Mouse (Mus musculus) liver, embryonic 13.5 days (tissue): ENCODE measurements around the gene Rapgefl1. TPM values are rescaled to one million over a fixed set of nuclear protein-coding genes. Genes with fewer than 3 reads are reported as not detected.

ENCODE experiments used
- ATAC-seq: fragments of 200-750 bp; cut with Nextera tagmentation; 2 replicates; pipeline ENCODE4 v1.8.0; 2017; ENCODE audit warnings: low read depth, mild to moderate bottlenecking, moderate number of reproducible peaks, moderate library complexity
- DNase-seq: peaks from one replicate; pipeline ENCODE4 v3.0.0; 2022
- H3K27ac ChIP-seq: fragments of 300-500 bp; sonication (generic); 2 replicates; pipeline ENCODE4 v1.5.1; 2015; ENCODE audit warnings: moderate library complexity, mild to moderate bottlenecking, inconsistent platforms
- H3K27me3 ChIP-seq: fragments of 300-500 bp; sonication (generic); 2 replicates; pipeline ENCODE4 v1.6.1; 2015; ENCODE audit warnings: mild to moderate bottlenecking, inconsistent platforms
- H3K36me3 ChIP-seq: fragments of 300-500 bp; sonication (generic); 2 replicates; pipeline ENCODE4 v1.6.1; 2015; ENCODE audit warnings: mild to moderate bottlenecking, inconsistent platforms
- H3K4me1 ChIP-seq: fragments of 300-500 bp; sonication (generic); replicated peaks from 2 replicates; pipeline ENCODE4 v1.6.1; 2015; ENCODE audit warnings: inconsistent platforms
- H3K4me2 ChIP-seq: fragments of 300-500 bp; sonication (generic); 2 replicates; pipeline ENCODE4 v1.6.1; 2015; ENCODE audit warnings: inconsistent platforms, mild to moderate bottlenecking, moderate library complexity
- H3K4me3 ChIP-seq: fragments of 300-500 bp; sonication (generic); replicated peaks from 2 replicates; pipeline ENCODE4 v1.5.1; 2015; ENCODE audit warnings: mild to moderate bottlenecking, inconsistent platforms
- H3K9ac ChIP-seq: fragments of 300-500 bp; sonication (generic); 2 replicates; pipeline ENCODE4 v1.6.1; 2015; ENCODE audit warnings: mild to moderate bottlenecking, inconsistent platforms
- H3K9me3 ChIP-seq: fragments of 300-500 bp; sonication (generic); replicated peaks from 2 replicates; pipeline ENCODE4 v1.6.1; 2016; ENCODE audit warnings: inconsistent platforms
- WGBS: fragments of 180-500 bp; shearing (Covaris S2); methylation state at CpG from one replicate; pipeline ENCODE4 v1.1.7; 2015; ENCODE audit not compliant: insufficient replicate concordance; 5-methylcytosine and 5-hydroxymethylcytosine counted together
- polyA plus RNA-seq: library from polyadenylated mRNA; unstranded; fragments of >200 nt; fragmentation: Nextera tagmentation; extraction: Ambion mirVana; gene quantifications from 2 replicates; pipeline ENCODE4 v1.2.1, GENCODE M21; 2015

Rapgefl1 gene
- polyA plus RNA-seq, 1 experiment from 2014 or later, result 0.23 TPM

- DNase-seq (no peak), ATAC-seq (no peak)
- Histone ChIP-seq H3K36me3 (0 out of 2 replicates have a peak, but pooled peaks cover 2% of the 10 kb centered on the region), H3K4me2 (no peak overlapping the region), H3K27ac (no peak overlapping the region), H3K9ac (no peak overlapping the region), H3K9me3 (no peaks in the 10 kb centered on the region), H3K27me3 (peaks cover 49% of the 10 kb centered on the region), H3K4me1 (peaks cover 26% of the 10 kb centered on the region), H3K4me3 (no peak overlapping the region)
- 55% methylated on average over 10 of the region's 10 CpGs for WGBS
Measured at GRCm38 (mm10) chr11:98839897-98840296, 3.3 kb downstream of the Rapgefl1 start.

GRCm38 (mm10) chr11:98846016-98846415, 9.4 kb downstream of the Rapgefl1 start:
- Histone ChIP-seq H3K4me2 (no peak overlapping the region), H3K9me3 (no peaks in the 10 kb centered on the region), H3K36me3 (no peaks in the 10 kb centered on the region), H3K4me1 (peaks cover 7% of the 10 kb centered on the region; the same call in 1 of the 2 replicates), H3K9ac (no peak overlapping the region), H3K27ac (no peak overlapping the region), H3K4me3 (no peak overlapping the region), H3K27me3 (peaks cover 38% of the 10 kb centered on the region)
- 62% methylated on average over 13 of the region's 13 CpGs for WGBS
- DNase-seq (no peak), ATAC-seq (no peak)

GRCm38 (mm10) chr11:98846865-98847604, 10.4 kb downstream of the Rapgefl1 start:
- DNase-seq, result no peak
- Histone ChIP-seq H3K9me3 (no peaks in the 10 kb centered on the region), H3K4me3 (no peak overlapping the region), H3K27ac (no peak overlapping the region), H3K36me3 (no peaks in the 10 kb centered on the region), H3K4me1 (peaks cover 7% of the 10 kb centered on the region; the same call in 1 of the 2 replicates), H3K27me3 (peaks cover 42% of the 10 kb centered on the region), H3K9ac (no peak overlapping the region), H3K4me2 (no peak overlapping the region)
- 53% methylated on average over 19 of the region's 19 CpGs for WGBS
- ATAC-seq, result no peak

- Histone ChIP-seq H3K4me1 (peaks cover 20% of the 10 kb centered on the region; the same call in 1 of the 2 replicates), H3K36me3 (no peaks in the 10 kb centered on the region), H3K4me2 (peak overlapping the region; percentile 38), H3K27me3 (peaks cover 37% of the 10 kb centered on the region), H3K4me3 (no peak overlapping the region), H3K27ac (no peak overlapping the region), H3K9ac (no peak overlapping the region), H3K9me3 (no peaks in the 10 kb centered on the region)
- 27% methylated on average over 19 of the region's 19 CpGs for WGBS
- DNase-seq (no peak), ATAC-seq (no peak)
Measured at GRCm38 (mm10) chr11:98849196-98849894, 12.8 kb downstream of the Rapgefl1 start.

- ATAC-seq, result no peak
- H3K9me3 ChIP-seq, result no peaks in the 10 kb centered on the region
- DNase-seq, result no peak
- peaks cover 35% of the 10 kb centered on the region for H3K27me3 ChIP-seq
- WGBS, result 69% methylated on average over 26 of the region's 26 CpGs
- peaks cover 20% of the 10 kb centered on the region; the same call in 1 of the 2 replicates for H3K4me1 ChIP-seq
- H3K4me2 ChIP-seq, result no peak overlapping the region
- H3K9ac ChIP-seq, result no peak overlapping the region
- no peaks in the 10 kb centered on the region for H3K36me3 ChIP-seq
- H3K27ac ChIP-seq, result no peak overlapping the region
- H3K4me3 ChIP-seq, result no peak overlapping the region
Measured at GRCm38 (mm10) chr11:98850100-98851093, 13.8 kb downstream of the Rapgefl1 start.

- ATAC-seq, result no peak
- no peak overlapping the region for H3K4me2 ChIP-seq
- H3K9ac ChIP-seq, result no peak overlapping the region
- no peak overlapping the region for H3K4me3 ChIP-seq
- no peaks in the 10 kb centered on the region for H3K36me3 ChIP-seq
- no peak for DNase-seq
- H3K4me1 ChIP-seq, result peaks cover 22% of the 10 kb centered on the region
- H3K27ac ChIP-seq, result no peak overlapping the region
- 84% methylated on average over 8 of the region's 8 CpGs for WGBS
- no peaks in the 10 kb centered on the region for H3K9me3 ChIP-seq
- peaks cover 17% of the 10 kb centered on the region for H3K27me3 ChIP-seq
Measured at GRCm38 (mm10) chr11:98854116-98854515, 17.5 kb downstream of the Rapgefl1 start.

- H3K4me3 ChIP-seq, result no peak overlapping the region
- ATAC-seq, result no peak
- 74% methylated on average over 2 of the region's 2 CpGs for WGBS
Measured at GRCm38 (mm10) chr11:98854659-98855058, 18.1 kb downstream of the Rapgefl1 start.

GRCm38 (mm10) chr11:98858759-98859731, 22.5 kb downstream of the Rapgefl1 start:
- 30% methylated on average over 14 of the region's 14 CpGs for WGBS
- peak overlapping the region; percentile 36; the same call in 1 of the 2 replicates for H3K4me2 ChIP-seq
- peak overlapping the region; percentile 49; the same call in 1 of the 2 replicates for H3K9ac ChIP-seq
- H3K9me3 ChIP-seq, result no peaks in the 10 kb centered on the region
- DNase-seq (peak; percentile 74), ATAC-seq (peak; percentile 58)
- H3K4me3 ChIP-seq, result 0 out of 2 replicates have a peak overlapping the region, but pooled peaks have one; percentile 11
- 0 out of 2 replicates have a peak overlapping the region, but pooled peaks have one; percentile 10 for H3K27ac ChIP-seq
- peaks cover 15% of the 10 kb centered on the region for H3K4me1 ChIP-seq
- H3K36me3 ChIP-seq, result no peaks in the 10 kb centered on the region
- no peaks in the 10 kb centered on the region for H3K27me3 ChIP-seq

More at GRCm38 (mm10) chr11:98854659-98855058, 18.1 kb downstream of the Rapgefl1 start:
- DNase-seq, result no peak
- Histone ChIP-seq H3K4me2 (no peak overlapping the region), H3K27ac (no peak overlapping the region), H3K9ac (no peak overlapping the region), H3K27me3 (peaks cover 15% of the 10 kb centered on the region), H3K4me1 (peaks cover 17% of the 10 kb centered on the region), H3K36me3 (no peaks in the 10 kb centered on the region), H3K9me3 (no peaks in the 10 kb centered on the region)

GRCm38 (mm10) chr11:98863028-98863750, 26.6 kb downstream of the Rapgefl1 start, which contains the start of gene Wipf2:
Gene Wipf2 (plus strand): TSS chr11:98863638.
- H3K36me3 ChIP-seq, result peaks cover 22% of the 10 kb centered on the region
- H3K9me3 ChIP-seq, result no peaks in the 10 kb centered on the region
- DNase-seq (peak; percentile 92), ATAC-seq (peak; percentile 91)
- H3K4me1 ChIP-seq, result peaks cover 24% of the 10 kb centered on the region
- H3K27ac ChIP-seq, result peak within 1 kb of the TSS; percentile 86
- H3K4me2 ChIP-seq, result peak within 1 kb of the TSS; percentile 85
- peak within 1 kb of the TSS; percentile 79 for H3K4me3 ChIP-seq
- no peaks in the 10 kb centered on the region for H3K27me3 ChIP-seq
- H3K9ac ChIP-seq, result peak within 1 kb of the TSS; percentile 89
- WGBS, result 8% methylated on average over 40 of the region's 41 CpGs
